Mouse (Mus musculus) MEL (cell line): ENCODE results near the gene Lmod3. TPM values are rescaled to one million over a fixed set of nuclear protein-coding genes. Genes with fewer than 3 reads are reported as not detected.

ENCODE experiments used
- DNase-seq: peaks from one replicate; pipeline ENCODE4 v3.0.0; 2011; ENCODE audit warnings: low read depth, low spot score
- H3K27ac ChIP-seq: 2 replicates; pipeline ENCODE4 v1.5.1; 2012; ENCODE audit warnings: low read depth, mild to moderate bottlenecking, control low read depth, low read length, moderate library complexity; ENCODE audit not compliant: control insufficient read depth
- H3K27me3 ChIP-seq, 2 experiments: fragments of 150-350 bp in 1 of 2; sonication (generic) in 1 of 2; 2 replicates each; pipeline ENCODE4 v1.6.1; 2012; ENCODE audit warnings: low read length in 2 of 2, mild to moderate bottlenecking in 2 of 2, improper control_type of control experiment in 1 of 2, moderate library complexity in 1 of 2; ENCODE audit not compliant: insufficient read depth in 2 of 2, control insufficient read depth in 1 of 2
- H3K36me3 ChIP-seq, 2 experiments: 2 replicates each; pipeline ENCODE4 v1.6.1; 2012 to 2014; ENCODE audit warnings: low read length in 2 of 2, improper control_type of control experiment in 1 of 2, inconsistent platforms in 1 of 2, mild to moderate bottlenecking in 1 of 2; ENCODE audit not compliant: insufficient read depth in 2 of 2, control insufficient read depth in 1 of 2
- H3K4me1 ChIP-seq, 2 experiments: fragments of 150-350 bp in 1 of 2; sonication (generic) in 1 of 2; 2 replicates each; pipeline ENCODE4 v1.6.1; 2012; ENCODE audit warnings: low read length in 2 of 2, improper control_type of control experiment in 1 of 2, mild to moderate bottlenecking in 1 of 2; ENCODE audit not compliant: insufficient read depth in 2 of 2, control insufficient read depth in 1 of 2
- H3K4me3 ChIP-seq, 2 experiments: fragments of 150-350 bp in 1 of 2; sonication (generic) in 1 of 2; 2 replicates each; pipeline ENCODE4 v1.5.1; 2012; ENCODE audit warnings: low read depth in 2 of 2, low read length in 2 of 2, mild to moderate bottlenecking in 2 of 2, moderate library complexity in 2 of 2, control low read depth in 1 of 2, improper control_type of control experiment in 1 of 2; ENCODE audit not compliant: control insufficient read depth in 1 of 2, insufficient read depth in 1 of 2
- H3K79me2 ChIP-seq: 2 replicates; pipeline ENCODE4 v1.6.1; 2012; ENCODE audit warnings: mild to moderate bottlenecking, low read length, moderate library complexity; ENCODE audit not compliant: control insufficient read depth, poor library complexity, insufficient read depth
- H3K9ac ChIP-seq: 2 replicates; pipeline ENCODE4 v1.6.1; 2012; ENCODE audit warnings: low read depth, mild to moderate bottlenecking, control low read depth, low read length, moderate library complexity; ENCODE audit not compliant: control insufficient read depth, poor library complexity, severe bottlenecking
- H3K9me3 ChIP-seq: fragments of 150-350 bp; sonication (generic); replicated peaks from 2 replicates; pipeline ENCODE4 v1.6.1; 2012; ENCODE audit warnings: mild to moderate bottlenecking, low read length, improper control_type of control experiment, moderate library complexity; ENCODE audit not compliant: insufficient read depth
- BHLHE40 ChIP-seq: IDR thresholded peaks from 2 replicates; pipeline ENCODE4 v1.6.1; 2012; ENCODE audit warnings: low read depth, mild to moderate bottlenecking, inconsistent platforms, low read length, improper control_type of control experiment, borderline replicate concordance
- ELF1 ChIP-seq: IDR thresholded peaks from 2 replicates; pipeline ENCODE4 v1.6.1; 2014; ENCODE audit warnings: low read depth, mild to moderate bottlenecking, inconsistent platforms, low read length, improper control_type of control experiment, moderate library complexity
- GABPA ChIP-seq: IDR thresholded peaks from 2 replicates; pipeline ENCODE4 v1.6.1; 2012; ENCODE audit warnings: low read depth, mild to moderate bottlenecking, inconsistent platforms, low read length, improper control_type of control experiment, moderate library complexity
- JUND ChIP-seq: IDR thresholded peaks from 2 replicates; pipeline ENCODE4 v1.6.1; 2011; ENCODE audit warnings: low read depth, mild to moderate bottlenecking, improper control_type of control experiment, low read length
- MAFK ChIP-seq: IDR thresholded peaks from 2 replicates; pipeline ENCODE4 v1.6.1; 2011; ENCODE audit warnings: low read depth, mild to moderate bottlenecking, low read length, improper control_type of control experiment, borderline replicate concordance
- MAX ChIP-seq: IDR thresholded peaks from 2 replicates; pipeline ENCODE4 v1.6.1; 2011; ENCODE audit warnings: low read length, improper control_type of control experiment
- MEF2A ChIP-seq: IDR thresholded peaks from 2 replicates; pipeline ENCODE4 v1.6.1; 2014; ENCODE audit warnings: low read depth, mild to moderate bottlenecking, inconsistent platforms, low read length, improper control_type of control experiment; ENCODE audit not compliant: poor library complexity, insufficient replicate concordance, severe bottlenecking; ENCODE audit errors: extremely low read depth
- MXI1 ChIP-seq: IDR thresholded peaks from 2 replicates; pipeline ENCODE4 v1.6.1; 2011; ENCODE audit warnings: mild to moderate bottlenecking, low read depth, low read length, improper control_type of control experiment
- RAD21 ChIP-seq: IDR thresholded peaks from 2 replicates; pipeline ENCODE4 v1.6.1; 2011; ENCODE audit warnings: mild to moderate bottlenecking, low read depth, low read length, improper control_type of control experiment
- TCF12 ChIP-seq: IDR thresholded peaks from 2 replicates; pipeline ENCODE4 v1.6.1; 2014; ENCODE audit warnings: low read depth, mild to moderate bottlenecking, inconsistent platforms, low read length, improper control_type of control experiment, moderate library complexity
- UBTF ChIP-seq: IDR thresholded peaks from 2 replicates; pipeline ENCODE4 v1.6.1; 2012; ENCODE audit warnings: low read depth, mild to moderate bottlenecking, inconsistent platforms, low read length, improper control_type of control experiment, moderate library complexity, borderline replicate concordance; ENCODE audit not compliant: insufficient read depth
- USF1 ChIP-seq: IDR thresholded peaks from 2 replicates; pipeline ENCODE4 v1.6.1; 2014; ENCODE audit warnings: low read depth, mild to moderate bottlenecking, inconsistent platforms, low read length, improper control_type of control experiment, moderate library complexity
- USF2 ChIP-seq, 2 experiments: IDR thresholded peaks; 2 replicates each; pipeline ENCODE4 v1.6.1; 2011 to 2012; ENCODE audit warnings: improper control_type of control experiment in 2 of 2, low read length in 2 of 2, borderline replicate concordance in 1 of 2, inconsistent platforms in 1 of 2, low read depth in 1 of 2, mild to moderate bottlenecking in 1 of 2; ENCODE audit not compliant: insufficient read depth in 1 of 2
- ZC3H11A ChIP-seq: IDR thresholded peaks from 2 replicates; pipeline ENCODE4 v1.6.1; 2012; ENCODE audit warnings: low read depth, mild to moderate bottlenecking, inconsistent platforms, low read length, improper control_type of control experiment
- ZKSCAN1 ChIP-seq: IDR thresholded peaks from 2 replicates; pipeline ENCODE4 v1.6.1; 2012; ENCODE audit warnings: low read depth, mild to moderate bottlenecking, inconsistent platforms, low read length, improper control_type of control experiment, moderate library complexity
- polyA plus RNA-seq, 2 experiments: library from polyadenylated mRNA; stranded (reverse) in 1 of 2; unstranded in 1 of 2; fragments of >175 nt in 1 of 2; fragments of >200 nt in 1 of 2; gene quantifications; 2 replicates each; pipeline versions ENCODE4 v1.2.1 to v1.2.4; 2012; ENCODE audit warnings: low replicate concordance in 2 of 2, low read depth in 1 of 2; ENCODE audit not compliant: insufficient read length in 2 of 2, insufficient read depth in 1 of 2, missing spikeins in 1 of 2
- total RNA-seq: library from RNA; depleted of rRNA; stranded (reverse); fragments of 300-350 nt; gene quantifications from 2 replicates; pipeline ENCODE4 v1.2.3, GENCODE M21; 2012

Lmod3 gene
- total and polyA plus RNA-seq, 3 experiments: not detected

DNA sequence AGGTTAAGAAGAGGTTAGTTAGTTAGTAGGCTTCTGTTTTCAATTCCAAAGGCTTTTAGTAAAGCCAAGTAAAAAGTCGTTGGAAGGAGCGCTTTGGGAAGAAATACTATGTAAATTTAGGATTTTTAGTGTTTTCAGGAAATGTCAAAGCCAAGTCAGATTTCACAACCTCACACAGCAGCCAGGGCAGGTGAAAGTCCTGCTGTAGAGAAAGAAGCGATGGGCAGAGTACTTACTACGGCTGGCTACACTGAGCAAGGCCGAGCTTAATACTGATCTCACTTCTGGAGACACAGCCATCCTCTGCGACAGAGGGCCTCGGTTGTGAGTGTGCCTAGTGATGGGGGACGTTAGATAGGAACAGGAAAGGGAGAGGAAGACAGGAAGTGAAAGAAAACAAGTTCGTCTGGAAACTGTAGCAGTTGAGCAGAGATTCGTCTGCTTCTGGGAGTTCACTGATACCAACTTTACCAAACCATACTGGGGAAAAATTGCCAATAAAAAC lies 36.8 kb upstream of the Lmod3 start:
- TF ChIP-seq TCF12 (no peak), MEF2A (no peak), MXI1 (no peak), ZC3H11A (no peak), USF1 (no peak), GABPA (no peak), UBTF (no peak)
- H3K9ac ChIP-seq: no peak overlapping the region
- peaks cover 2 to 4% of the 10 kb centered on the region in 2 experiments; a peak in 1 of 4 replicates for H3K27me3 ChIP-seq
- no peak overlapping the region for H3K4me3 ChIP-seq
- H3K9me3 ChIP-seq: no peaks in the 10 kb centered on the region
- DNase-seq: no peak
- no peaks in the 10 kb centered on the region for H3K4me1 ChIP-seq
- no peaks in the 10 kb centered on the region for H3K36me3 ChIP-seq
- no peak overlapping the region for H3K27ac ChIP-seq
- no peaks in the 10 kb centered on the region for H3K79me2 ChIP-seq

DNA sequence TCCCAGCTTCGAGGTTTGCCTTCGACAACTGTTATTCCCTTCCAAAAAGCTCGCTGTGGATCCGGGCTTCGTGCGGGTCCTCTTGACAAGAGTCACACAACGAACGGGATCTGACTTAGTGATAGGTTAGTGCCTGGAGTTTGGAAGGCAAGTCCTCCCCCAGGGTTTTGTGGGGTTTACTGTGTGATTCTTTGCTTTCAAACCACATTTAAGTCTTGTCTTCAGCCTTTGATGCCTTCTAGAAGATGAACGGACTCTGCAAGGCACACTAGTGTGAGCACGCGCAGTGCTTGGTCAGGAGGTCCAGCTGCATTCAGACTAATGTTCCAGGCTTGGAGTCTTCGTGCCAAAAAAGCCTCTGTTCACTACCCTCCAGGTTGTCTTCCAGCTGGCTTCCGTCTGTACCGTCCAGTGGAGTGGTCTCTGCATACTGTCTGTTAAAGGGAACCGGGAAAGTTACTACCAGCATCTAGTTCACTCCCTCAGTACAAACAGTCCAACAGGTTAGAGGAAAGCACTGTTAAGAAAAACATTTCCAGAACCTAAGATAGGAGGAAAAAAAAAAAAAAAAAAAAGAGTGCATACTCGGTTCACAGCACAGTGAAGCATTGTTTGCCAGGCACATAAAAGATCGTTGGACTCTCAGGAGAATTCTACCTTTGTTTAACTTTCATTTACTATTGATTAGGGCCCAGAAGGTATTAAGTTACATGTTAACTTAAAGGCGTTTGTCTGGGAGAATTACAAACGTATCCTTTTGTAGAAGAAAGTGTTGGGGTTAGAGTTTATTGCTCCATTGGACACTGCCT lies 35.7 kb upstream of the Lmod3 start:
- no peaks in the 10 kb centered on the region for H3K79me2 ChIP-seq
- no peak for DNase-seq
- H3K27me3 ChIP-seq: peaks cover 4% of the 10 kb centered on the region in 2 experiments; a peak in 2 of 4 replicates
- H3K27ac ChIP-seq: no peak overlapping the region
- H3K4me1 ChIP-seq: no peaks in the 10 kb centered on the region
- H3K9me3 ChIP-seq: no peaks in the 10 kb centered on the region
- H3K36me3 ChIP-seq: no peaks in the 10 kb centered on the region
- TF ChIP-seq MAX: no peak
- no peak for TF ChIP-seq JUND
- TF ChIP-seq MAFK: no peak
- no peak for TF ChIP-seq ZKSCAN1
- no peak for TF ChIP-seq RAD21
- H3K9ac ChIP-seq: no peak overlapping the region
- H3K4me3 ChIP-seq: no peak overlapping the region

DNA sequence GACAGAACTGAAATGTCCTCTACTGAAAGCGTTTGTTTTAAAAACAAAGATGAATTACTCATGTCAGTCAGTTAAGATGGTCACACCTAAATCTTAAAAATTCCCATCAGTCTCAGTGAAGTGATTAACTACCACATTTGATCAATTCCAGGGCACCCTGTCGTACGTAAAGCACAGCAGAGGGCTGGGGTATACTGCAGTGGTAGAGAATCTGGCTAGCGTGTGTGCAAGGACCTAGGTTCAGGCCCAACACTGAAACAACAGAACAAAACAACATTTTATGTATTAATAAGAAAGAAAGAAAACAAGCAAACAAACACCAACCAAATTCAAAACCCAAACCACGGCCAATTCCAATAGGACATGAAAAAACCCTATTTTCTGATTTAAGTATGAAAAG lies 33.8 kb upstream of the Lmod3 start:
- H3K27me3 ChIP-seq: peaks cover 4% of the 10 kb centered on the region in 2 experiments; a peak in 2 of 4 replicates
- no peak for DNase-seq
- no peaks in the 10 kb centered on the region for H3K9me3 ChIP-seq
- H3K36me3 ChIP-seq: no peaks in the 10 kb centered on the region
- no peak overlapping the region for H3K4me3 ChIP-seq
- no peak overlapping the region for H3K27ac ChIP-seq
- no peak for TF ChIP-seq USF2 (IDR thresholded peaks at IDR 0.05; ENCODE audit: borderline replicate concordance in 1 of 2, insufficient read depth in 1 of 2, low read depth in 1 of 2, low read length in 2 of 2)
- TF ChIP-seq TCF12: no peak
- no peak for TF ChIP-seq MAFK
- no peak for TF ChIP-seq BHLHE40
- TF ChIP-seq ELF1: no peak
- no peak overlapping the region for H3K9ac ChIP-seq
- H3K79me2 ChIP-seq: no peaks in the 10 kb centered on the region
- no peaks in the 10 kb centered on the region for H3K4me1 ChIP-seq
